Mouse (Mus musculus): ENCODE data around the gene Cbln1.

The Cbln1 gene

GRCm38 (mm10) chr8:87472271-87473236 lies at the start of gene Cbln1:
TSS of gene Cbln1 (minus strand) at chr8:87472609.
- DNase-seq (ENCODE audit: low read depth in 1 of 2, low spot score in 2 of 2) = no peak

GRCm38 (mm10) chr8:87517132-87517531 lies 44.7 kb upstream of the Cbln1 start:
- DNase-seq (ENCODE audit: low read depth in 1 of 2, low spot score in 2 of 2) = no peak

GRCm38 (mm10) chr8:87513796-87514195 lies 41.4 kb upstream of the Cbln1 start:
- no peak for DNase-seq (ENCODE audit: low read depth in 1 of 2, low spot score in 2 of 2)

GRCm38 (mm10) chr8:87513350-87513749 lies 40.9 kb upstream of the Cbln1 start:
- no peak for DNase-seq (ENCODE audit: low read depth in 1 of 2, low spot score in 2 of 2)

GRCm38 (mm10) chr8:87512636-87513035 lies 40.2 kb upstream of the Cbln1 start:
- no peak for DNase-seq (ENCODE audit: low read depth in 1 of 2, low spot score in 2 of 2)

GRCm38 (mm10) chr8:87507046-87507445 lies 34.6 kb upstream of the Cbln1 start:
- no peak for DNase-seq (ENCODE audit: low read depth in 1 of 2, low spot score in 2 of 2)

- DNase-seq (ENCODE audit: low read depth in 1 of 2, low spot score in 2 of 2) = no peak
Observed at GRCm38 (mm10) chr8:87504441-87504840, 32.0 kb upstream of the Cbln1 start.

- no peak for DNase-seq (ENCODE audit: low read depth in 1 of 2, low spot score in 2 of 2)
Observed at GRCm38 (mm10) chr8:87502684-87503083, 30.3 kb upstream of the Cbln1 start.

GRCm38 (mm10) chr8:87497641-87498040 lies 25.2 kb upstream of the Cbln1 start:
- DNase-seq (ENCODE audit: low read depth in 1 of 2, low spot score in 2 of 2) = no peak

GRCm38 (mm10) chr8:87496511-87496910 lies 24.1 kb upstream of the Cbln1 start:
- no peak for DNase-seq (ENCODE audit: low read depth in 1 of 2, low spot score in 2 of 2)

GRCm38 (mm10) chr8:87494862-87495261 lies 22.5 kb upstream of the Cbln1 start:
- DNase-seq (ENCODE audit: low read depth in 1 of 2, low spot score in 2 of 2) = no peak

GRCm38 (mm10) chr8:87489841-87490415 lies 17.5 kb upstream of the Cbln1 start:
- DNase-seq (ENCODE audit: low read depth in 1 of 2, low spot score in 2 of 2) = no peak

- DNase-seq (ENCODE audit: low read depth in 1 of 2, low spot score in 2 of 2) = no peak
Observed at GRCm38 (mm10) chr8:87481396-87481795, 9.0 kb upstream of the Cbln1 start.

- no peak for DNase-seq (ENCODE audit: low read depth in 1 of 2, low spot score in 2 of 2)
Observed at GRCm38 (mm10) chr8:87478221-87478620, 5.8 kb upstream of the Cbln1 start.

GRCm38 (mm10) chr8:87477102-87477645 lies 4.8 kb upstream of the Cbln1 start:
- no peak for DNase-seq (ENCODE audit: low read depth in 1 of 2, low spot score in 2 of 2)

GRCm38 (mm10) chr8:87475551-87475950 lies 3.1 kb upstream of the Cbln1 start:
- DNase-seq (ENCODE audit: low read depth in 1 of 2, low spot score in 2 of 2) = no peak

- DNase-seq (ENCODE audit: low read depth in 1 of 2, low spot score in 2 of 2) = no peak
Observed at GRCm38 (mm10) chr8:87474379-87474778, 2.0 kb upstream of the Cbln1 start.

GRCm38 (mm10) chr8:87473940-87474339 lies 1.5 kb upstream of the Cbln1 start:
- no peak for DNase-seq (ENCODE audit: low read depth in 1 of 2, low spot score in 2 of 2)

GRCm38 (mm10) chr8:87473314-87473713 lies 905 bp upstream of the Cbln1 start:
- DNase-seq (ENCODE audit: low read depth in 1 of 2, low spot score in 2 of 2) = no peak

GRCm38 (mm10) chr8:87471603-87472270 lies 672 bp downstream of the Cbln1 start:
- no peak for DNase-seq (ENCODE audit: low read depth in 1 of 2, low spot score in 2 of 2)

GRCm38 (mm10) chr8:87470834-87471602 lies 1.4 kb downstream of the Cbln1 start:
- DNase-seq (ENCODE audit: low read depth in 1 of 2, low spot score in 2 of 2) = no peak
